Mouse (Mus musculus): Measurements from ENCODE around the gene Etfdh.
A peak's percentile ranks its signal among the peaks of the same experiment; 100 is the strongest.

Gene Etfdh

DNA sequence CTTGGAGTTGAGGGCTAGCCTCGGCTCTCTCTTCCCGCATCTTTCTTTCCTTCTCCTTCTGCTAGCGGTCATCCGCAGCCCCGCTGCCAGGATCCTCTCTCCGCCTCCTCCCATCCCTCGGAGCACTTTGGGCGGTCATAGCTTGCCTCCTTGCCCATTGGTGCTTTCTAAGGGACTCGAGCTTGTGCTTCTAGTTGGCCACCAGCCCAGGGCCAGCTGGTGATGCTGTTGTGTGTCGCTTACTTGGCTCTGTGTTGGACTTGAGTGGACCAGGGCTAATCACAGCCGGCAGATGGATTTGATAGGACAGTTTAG, at the start of gene Etfdh:
Etfdh (minus strand) TSS at position 85 of the 315 bp plus-strand sequence.
- no peak for DNase-seq

GRCm38 (mm10) chr3:79676411-79676810, 47.1 kb upstream of the Etfdh start:
- no peak for DNase-seq

- DNase-seq, result no peak
Measured at GRCm38 (mm10) chr3:79674641-79675040, 45.3 kb upstream of the Etfdh start.

DNA sequence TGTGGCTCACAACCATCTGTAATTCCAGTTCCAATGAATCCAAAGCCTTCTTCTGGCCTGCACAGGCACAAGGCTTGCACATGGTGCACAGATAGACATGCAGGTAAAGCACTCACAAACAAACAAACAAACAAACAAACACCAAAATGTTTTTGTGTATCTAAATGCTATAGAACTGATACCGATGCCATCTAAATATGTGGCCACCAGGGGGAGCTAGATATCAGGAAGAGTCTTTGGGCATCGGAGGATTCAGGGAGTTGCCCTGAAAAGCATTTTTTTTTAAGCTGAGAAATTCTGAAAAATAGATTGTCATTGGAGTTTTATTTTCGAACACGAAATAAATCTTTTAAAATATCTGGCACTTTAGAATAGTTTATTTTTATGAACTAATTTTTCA, 43.8 kb upstream of the Etfdh start:
- peak; percentile 33 for DNase-seq

- DNase-seq, result no peak
Measured at GRCm38 (mm10) chr3:79672188-79672587, 42.9 kb upstream of the Etfdh start.

DNA sequence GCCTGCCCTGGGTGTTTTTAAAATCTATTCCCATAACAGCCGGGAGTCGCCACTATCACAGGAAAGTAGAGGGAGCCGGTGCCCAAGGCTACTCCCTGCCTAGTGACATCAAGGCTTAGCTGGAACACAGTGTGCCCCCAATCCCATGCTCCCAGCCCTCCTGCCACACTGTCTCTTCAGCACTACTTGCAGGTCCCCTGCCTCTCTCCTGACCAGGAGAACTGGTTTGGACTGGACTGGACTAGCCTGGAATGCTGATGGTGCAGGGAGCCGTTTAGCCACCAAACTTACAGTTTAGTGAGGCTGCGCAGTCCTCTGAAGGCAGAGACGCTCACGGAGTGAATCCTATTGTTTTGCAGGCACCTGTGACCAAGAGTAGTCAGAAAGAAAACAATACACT, 41.3 kb upstream of the Etfdh start:
- no peak for DNase-seq

DNA sequence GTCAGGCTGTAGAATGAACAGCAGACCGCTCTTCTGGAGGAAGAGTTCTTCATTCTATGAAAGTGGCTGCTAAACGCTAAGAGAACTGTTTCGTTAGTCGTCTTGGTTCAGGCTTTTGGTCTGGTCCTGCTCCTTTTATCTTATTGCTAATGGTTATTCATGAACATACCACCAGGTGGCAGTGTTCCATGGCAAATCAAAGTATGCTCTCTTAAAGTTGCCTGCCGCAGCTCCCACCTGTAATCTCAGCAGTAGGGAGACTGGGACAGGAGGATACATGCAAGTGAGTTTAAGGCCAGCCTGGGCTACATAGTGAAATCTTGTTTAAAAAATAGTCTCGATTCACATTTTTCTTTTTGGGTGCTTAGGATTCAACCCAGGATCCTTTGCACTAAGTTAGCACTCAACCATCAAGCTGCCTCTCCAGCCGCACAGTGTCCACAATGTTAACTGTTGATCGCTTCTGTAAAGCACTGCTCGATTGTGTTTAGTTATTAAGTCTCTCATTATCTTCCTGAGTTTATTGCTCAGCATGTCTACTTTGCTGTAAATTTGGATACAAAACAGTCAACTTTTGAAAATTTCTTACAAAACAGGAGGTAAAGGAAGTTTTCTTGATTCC, 35.6 kb upstream of the Etfdh start:
- DNase-seq, result peak; percentile 27

GRCm38 (mm10) chr3:79656682-79657081, 27.4 kb upstream of the Etfdh start:
- DNase-seq, result no peak

- DNase-seq, result no peak
Measured at GRCm38 (mm10) chr3:79652129-79652528, 22.8 kb upstream of the Etfdh start.

DNA sequence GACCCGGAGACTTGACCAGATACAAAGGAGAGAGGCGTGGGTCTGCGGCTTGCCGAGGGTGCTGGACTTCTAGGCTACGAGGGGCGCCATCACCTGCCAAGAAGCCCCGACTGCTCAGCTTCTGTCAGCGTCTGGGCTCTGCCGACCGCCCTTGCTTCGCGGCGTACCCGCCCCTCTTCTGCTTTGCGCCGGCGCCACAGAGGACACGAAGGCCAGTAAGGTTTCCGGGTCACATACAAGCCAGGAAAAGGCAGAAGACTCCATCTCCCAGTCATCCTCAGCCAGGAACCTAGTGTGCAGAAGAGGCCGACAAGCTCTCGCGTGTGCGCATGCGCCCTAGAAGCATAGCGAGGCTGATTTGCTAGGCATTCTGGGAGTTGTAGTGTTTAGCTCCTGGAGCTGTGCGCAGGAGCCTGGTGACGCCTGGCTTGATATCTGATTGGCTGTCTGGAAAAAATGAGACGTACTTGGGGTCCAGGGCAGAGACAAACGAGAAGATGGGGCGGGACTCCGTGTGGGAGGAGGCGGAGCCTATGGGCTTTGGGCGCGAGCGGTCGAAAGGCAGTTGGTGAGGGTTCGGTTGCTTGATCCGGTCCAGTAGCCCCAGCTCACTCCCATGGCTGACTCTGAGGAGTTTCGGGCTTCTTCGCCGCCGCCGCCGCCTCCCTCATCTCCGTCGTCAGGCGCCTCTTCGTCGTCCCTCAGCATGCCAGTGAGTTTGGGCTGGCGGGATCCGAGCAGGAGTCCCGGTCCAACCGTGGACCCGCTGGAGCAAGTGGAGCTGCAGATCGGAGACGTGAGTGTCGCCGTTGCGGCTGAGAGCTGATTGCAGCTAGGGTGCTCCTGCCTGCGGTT, 512 bp downstream of the Etfdh start, which contains the start of gene 4930579G24Rik:
4930579G24Rik (plus strand) TSS at position 519 of the 855 bp plus-strand sequence.
- DNase-seq, result peak; percentile 92

GRCm38 (mm10) chr3:79628182-79628560, 1.1 kb downstream of the Etfdh start:
- no peak for DNase-seq

DNA sequence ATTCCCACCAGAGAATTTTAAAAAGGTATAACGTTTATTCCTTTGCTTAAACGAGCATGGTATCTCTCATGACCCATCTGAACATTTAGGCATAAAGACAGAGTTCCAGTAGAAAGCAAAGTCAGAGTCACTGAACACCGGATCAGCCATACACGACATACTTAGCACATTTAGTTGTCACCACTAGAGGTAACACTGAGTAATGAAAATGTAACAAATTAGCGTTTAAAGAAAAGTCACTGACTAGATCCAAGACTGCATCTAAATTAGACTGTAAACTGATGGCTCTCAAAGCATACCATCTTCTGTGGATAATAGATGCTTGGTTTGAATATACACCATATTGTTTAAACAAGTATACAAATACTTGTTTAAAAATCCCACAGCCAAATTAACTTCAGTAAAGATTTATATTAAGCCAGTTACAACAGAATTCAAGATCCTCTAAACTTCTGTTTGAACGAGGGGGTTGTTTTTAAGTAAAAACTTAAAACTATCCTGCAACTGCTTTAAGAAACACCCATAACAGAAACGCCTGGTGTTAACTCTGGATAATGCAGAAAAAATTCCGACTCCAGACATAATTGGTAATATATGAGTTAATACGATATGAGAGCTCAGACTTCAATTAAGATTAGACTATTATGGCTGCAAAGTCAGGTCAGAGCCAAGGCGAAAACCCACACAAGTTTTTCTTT, 1.7 kb downstream of the Etfdh start:
- DNase-seq, result no peak

GRCm38 (mm10) chr3:79609886-79610285, 19.4 kb downstream of the Etfdh start:
- DNase-seq, result no peak

- DNase-seq, result no peak
Measured at GRCm38 (mm10) chr3:79595468-79595867, 33.8 kb downstream of the Etfdh start.

GRCm38 (mm10) chr3:79591793-79592471, 37.4 kb downstream of the Etfdh start:
- no peak for DNase-seq

- DNase-seq, result peak; percentile 74
Measured at GRCm38 (mm10) chr3:79590863-79591792, 38.2 kb downstream of the Etfdh start, which contains the start of gene Ppid. Gene Ppid (plus strand): TSS chr3:79591342.

DNA sequence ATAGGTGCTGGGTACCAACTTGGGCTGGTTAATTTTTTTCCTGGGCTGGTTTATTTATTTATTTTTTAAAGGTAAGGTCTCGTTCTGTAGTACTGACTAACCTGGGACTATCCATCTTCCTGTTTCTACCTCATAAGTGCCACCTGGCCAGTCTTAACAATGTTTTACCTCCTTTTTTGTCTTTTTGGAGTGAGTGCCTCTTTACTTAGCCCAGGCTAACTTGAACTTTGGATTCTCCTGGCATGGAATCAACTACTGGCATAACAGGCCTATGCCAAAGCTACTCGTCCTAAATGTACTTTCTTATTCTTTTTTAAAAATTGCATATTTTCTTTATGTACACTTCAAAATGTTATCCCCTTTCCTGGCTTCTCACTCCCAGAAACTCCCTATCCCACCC, 39.6 kb downstream of the Etfdh start:
- DNase-seq, result no peak

DNA sequence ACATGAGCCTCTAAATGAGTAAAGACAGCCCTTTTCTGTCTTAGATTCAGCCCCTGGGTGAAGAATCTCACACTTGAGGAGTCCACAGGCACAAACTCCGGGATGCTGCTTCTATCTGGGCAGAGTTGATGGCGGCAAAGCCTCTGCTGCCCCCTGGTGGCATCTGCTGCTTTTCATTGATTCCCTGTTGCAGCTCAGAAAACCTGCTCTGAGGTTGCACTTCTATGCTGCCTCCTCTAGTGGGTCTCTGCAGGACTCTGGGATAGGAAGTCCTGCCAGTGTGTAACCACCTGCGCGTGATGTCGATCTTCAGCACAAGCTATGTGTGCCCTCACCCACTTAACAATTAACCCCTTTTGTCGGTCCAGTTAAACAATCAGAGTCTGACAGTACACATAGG, 42.5 kb downstream of the Etfdh start:
- peak; percentile 88 for DNase-seq

- DNase-seq, result no peak
Measured at GRCm38 (mm10) chr3:79579891-79580575, 49.3 kb downstream of the Etfdh start.

DNA sequence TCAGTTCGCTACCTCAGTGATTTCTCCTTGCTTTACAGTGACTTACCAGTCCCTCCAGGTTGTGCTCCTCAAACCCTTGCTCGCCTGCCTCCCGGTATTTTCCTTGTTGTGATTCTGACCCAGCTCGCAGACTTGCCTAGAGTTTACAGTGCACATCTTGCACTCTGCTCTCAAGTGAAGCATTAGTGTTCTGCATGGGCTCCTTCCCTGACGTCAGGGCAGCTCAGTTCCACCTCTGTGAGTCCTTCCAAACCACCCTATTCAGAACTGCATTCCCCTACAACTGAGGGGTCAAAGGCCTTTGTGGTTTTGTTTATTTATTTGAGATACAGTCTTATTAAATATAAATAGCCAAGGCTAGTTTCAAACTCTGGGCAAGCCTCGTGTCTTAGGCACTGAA, 51.1 kb downstream of the Etfdh start:
- no peak for DNase-seq

- no peak for DNase-seq
Measured at GRCm38 (mm10) chr3:79577606-79578005, 51.7 kb downstream of the Etfdh start.
